Mouse (Mus musculus): ENCODE results near the gene Crygd. TPM values are rescaled to one million over a fixed set of nuclear protein-coding genes. Genes with fewer than 3 reads are reported as not detected.
"Not testable (repeated sequence)": the region's sequence is repeated elsewhere in the genome, so short reads cannot be mapped to it uniquely, and the experiment has no call there.

Gene Crygd
- polyA plus RNA-seq, 1 experiment from 2014 or later, result not detected

- H3K27me3 ChIP-seq (replicated peaks), result no peaks in the 10 kb centered on the region
- WGBS, result 29% methylated on average over 5 of the region's 5 CpGs
- H3K36me3 ChIP-seq, result no peaks in the 10 kb centered on the region
- no peaks in the 10 kb centered on the region for H3K4me1 ChIP-seq
- H3K4me3 ChIP-seq, result no peak overlapping the region
- no peak for ATAC-seq (ENCODE audit: low FRiP score, low read depth)
- no peak overlapping the region for H3K4me2 ChIP-seq (replicated peaks)
- H3K9me3 ChIP-seq, result no peaks in the 10 kb centered on the region
- H3K27ac ChIP-seq, result no peak overlapping the region
- H3K9ac ChIP-seq, result no peak overlapping the region
These were observed 12.4 kb upstream of the Crygd start for GRCm38 (mm10) chr1:65075607-65076006.

- no peaks in the 10 kb centered on the region for H3K27me3 ChIP-seq (replicated peaks)
- H3K36me3 ChIP-seq, result no peaks in the 10 kb centered on the region
- ATAC-seq (ENCODE audit: low FRiP score, low read depth), result no peak
- no peak within 1 kb of the TSS for H3K4me2 ChIP-seq (replicated peaks)
- no peak within 1 kb of the TSS for H3K4me3 ChIP-seq
- WGBS, result 57% methylated on average over 6 of the region's 6 CpGs
- H3K9ac ChIP-seq, result no peak within 1 kb of the TSS
- no peaks in the 10 kb centered on the region for H3K9me3 ChIP-seq
- H3K27ac ChIP-seq, result no peak within 1 kb of the TSS
- H3K4me1 ChIP-seq, result no peaks in the 10 kb centered on the region
These were observed 10.3 kb upstream of the Crygd start, which contains the start of gene Crygc for GRCm38 (mm10) chr1:65073589-65073988. Crygc (minus strand) TSS chr1:65073689.

GRCm38 (mm10) chr1:65067842-65068241 lies 4.6 kb upstream of the Crygd start:
- Histone ChIP-seq H3K27ac (no peak overlapping the region), H3K9me3 (no peaks in the 10 kb centered on the region), H3K4me1 (no peaks in the 10 kb centered on the region), H3K36me3 (no peaks in the 10 kb centered on the region), H3K27me3 (replicated peaks) (no peaks in the 10 kb centered on the region), H3K4me2 (replicated peaks) (no peak overlapping the region), H3K4me3 (no peak overlapping the region), H3K9ac (no peak overlapping the region)
- no peak for ATAC-seq (ENCODE audit: low FRiP score, low read depth)

- WGBS, result 66% methylated on average over 15 of the region's 15 CpGs
- Histone ChIP-seq H3K27ac (no peak overlapping the region), H3K36me3 (no peaks in the 10 kb centered on the region), H3K27me3 (replicated peaks) (no peaks in the 10 kb centered on the region), H3K4me3 (no peak overlapping the region), H3K4me1 (no peaks in the 10 kb centered on the region), H3K9me3 (no peaks in the 10 kb centered on the region), H3K9ac (no peak overlapping the region), H3K4me2 (replicated peaks) (no peak overlapping the region)
- no peak for ATAC-seq (ENCODE audit: low FRiP score, low read depth)
These were observed 949 bp upstream of the Crygd start for GRCm38 (mm10) chr1:65064201-65064600.

GRCm38 (mm10) chr1:65052140-65052539 lies 11.1 kb downstream of the Crygd start:
- no peaks in the 10 kb centered on the region for H3K4me1 ChIP-seq
- no peak overlapping the region for H3K9ac ChIP-seq
- 43% methylated on average over 2 of the region's 2 CpGs for WGBS
- H3K9me3 ChIP-seq, result no peaks in the 10 kb centered on the region
- H3K4me3 ChIP-seq, result no peak overlapping the region
- H3K36me3 ChIP-seq, result no peaks in the 10 kb centered on the region
- H3K27ac ChIP-seq, result no peak overlapping the region
- no peak overlapping the region for H3K4me2 ChIP-seq (replicated peaks)
- ATAC-seq (ENCODE audit: low FRiP score, low read depth), result no peak
- H3K27me3 ChIP-seq (replicated peaks), result no peaks in the 10 kb centered on the region

GRCm38 (mm10) chr1:65051696-65052095 lies 11.6 kb downstream of the Crygd start:
- Histone ChIP-seq H3K4me2 (replicated peaks) (no peak overlapping the region), H3K36me3 (no peaks in the 10 kb centered on the region), H3K9me3 (no peaks in the 10 kb centered on the region), H3K27ac (no peak overlapping the region), H3K27me3 (replicated peaks) (no peaks in the 10 kb centered on the region), H3K4me1 (no peaks in the 10 kb centered on the region), H3K4me3 (no peak overlapping the region), H3K9ac (no peak overlapping the region)
- ATAC-seq (ENCODE audit: low FRiP score, low read depth), result no peak
- WGBS, result 60% methylated on average over 7 of the region's 7 CpGs

GRCm38 (mm10) chr1:65050952-65051351 lies 12.3 kb downstream of the Crygd start, which contains the start of gene Cryge:
Cryge (minus strand) TSS chr1:65051149.
- not testable (repeated sequence) for H3K27ac ChIP-seq; H3K4me1 ChIP-seq; H3K27me3 ChIP-seq (replicated peaks); ATAC-seq (ENCODE audit: low FRiP score, low read depth); H3K4me2 ChIP-seq (replicated peaks); H3K9me3 ChIP-seq; H3K9ac ChIP-seq; H3K4me3 ChIP-seq; H3K36me3 ChIP-seq
- WGBS, result 56% methylated on average over 12 of the region's 12 CpGs

- ATAC-seq (ENCODE audit: low FRiP score, low read depth), result no peak
- no peak overlapping the region for H3K4me3 ChIP-seq
- H3K9me3 ChIP-seq, result no peaks in the 10 kb centered on the region
- H3K4me2 ChIP-seq (replicated peaks), result no peak overlapping the region
- H3K27me3 ChIP-seq (replicated peaks), result no peaks in the 10 kb centered on the region
- WGBS, result 60% methylated on average over 12 of the region's 12 CpGs
- no peak overlapping the region for H3K9ac ChIP-seq
- no peak overlapping the region for H3K27ac ChIP-seq
- H3K36me3 ChIP-seq, result no peaks in the 10 kb centered on the region
- no peaks in the 10 kb centered on the region for H3K4me1 ChIP-seq
These were observed 14.5 kb downstream of the Crygd start for GRCm38 (mm10) chr1:65048781-65049180.

- H3K4me3 ChIP-seq, result no peak overlapping the region
- no peaks in the 10 kb centered on the region for H3K4me1 ChIP-seq
- WGBS, result 43% methylated on average over 8 of the region's 8 CpGs
- H3K9me3 ChIP-seq, result no peaks in the 10 kb centered on the region
- no peaks in the 10 kb centered on the region for H3K27me3 ChIP-seq (replicated peaks)
- no peaks in the 10 kb centered on the region for H3K36me3 ChIP-seq
- no peak overlapping the region for H3K27ac ChIP-seq
- no peak; the same call in 1 of the 2 replicates for ATAC-seq (ENCODE audit: low FRiP score, low read depth)
- H3K9ac ChIP-seq, result no peak overlapping the region
- no peak overlapping the region for H3K4me2 ChIP-seq (replicated peaks)
These were observed 16.7 kb downstream of the Crygd start for GRCm38 (mm10) chr1:65046401-65047109.

- Histone ChIP-seq H3K4me1 (no peaks in the 10 kb centered on the region), H3K27ac (no peak overlapping the region), H3K9me3 (no peaks in the 10 kb centered on the region), H3K4me3 (no peak overlapping the region), H3K4me2 (replicated peaks) (no peak overlapping the region), H3K36me3 (no peaks in the 10 kb centered on the region), H3K9ac (no peak overlapping the region), H3K27me3 (replicated peaks) (no peaks in the 10 kb centered on the region)
- 88% methylated on average over 2 of the region's 2 CpGs for WGBS
- ATAC-seq (ENCODE audit: low FRiP score, low read depth), result no peak
These were observed 19.8 kb downstream of the Crygd start for GRCm38 (mm10) chr1:65043433-65043832.

- H3K9ac ChIP-seq, result no peak overlapping the region
- H3K4me3 ChIP-seq, result no peak overlapping the region
- no peaks in the 10 kb centered on the region for H3K9me3 ChIP-seq
- no peaks in the 10 kb centered on the region for H3K36me3 ChIP-seq
- no peak overlapping the region for H3K4me2 ChIP-seq (replicated peaks)
- H3K4me1 ChIP-seq, result no peaks in the 10 kb centered on the region
- H3K27me3 ChIP-seq (replicated peaks), result no peaks in the 10 kb centered on the region
- no peak overlapping the region for H3K27ac ChIP-seq
- 94% methylated on average over 3 of the region's 3 CpGs for WGBS
- no peak for ATAC-seq (ENCODE audit: low FRiP score, low read depth)
These were observed 21.4 kb downstream of the Crygd start for GRCm38 (mm10) chr1:65041837-65042236.

- H3K4me1 ChIP-seq, result no peaks in the 10 kb centered on the region
- no peaks in the 10 kb centered on the region for H3K9me3 ChIP-seq
- H3K4me3 ChIP-seq, result no peak overlapping the region
- H3K9ac ChIP-seq, result no peak overlapping the region
- ATAC-seq (ENCODE audit: low FRiP score, low read depth), result no peak
- 82% methylated on average over 6 of the region's 6 CpGs for WGBS
- no peak overlapping the region for H3K4me2 ChIP-seq (replicated peaks)
- H3K36me3 ChIP-seq, result no peaks in the 10 kb centered on the region
- H3K27me3 ChIP-seq (replicated peaks), result no peaks in the 10 kb centered on the region
- no peak overlapping the region for H3K27ac ChIP-seq
These were observed 22.4 kb downstream of the Crygd start for GRCm38 (mm10) chr1:65040806-65041205.

GRCm38 (mm10) chr1:65039679-65040078 lies 23.6 kb downstream of the Crygd start:
- 78% methylated on average over 3 of the region's 3 CpGs for whole genome bisulfite sequencing
- H3K36me3 ChIP-seq, result no peaks in the 10 kb centered on the region
- H3K27ac ChIP-seq, result no peak overlapping the region
- no peak overlapping the region for H3K4me3 ChIP-seq
- no peak for ATAC-seq (ENCODE audit: low FRiP score, low read depth)
- no peaks in the 10 kb centered on the region for H3K9me3 ChIP-seq
- H3K9ac ChIP-seq, result no peak overlapping the region
- H3K4me1 ChIP-seq, result no peaks in the 10 kb centered on the region
- H3K4me2 ChIP-seq (replicated peaks), result no peak overlapping the region
- no peaks in the 10 kb centered on the region for H3K27me3 ChIP-seq (replicated peaks)

All from neural tube, embryonic 12.5 days (tissue).